Mouse (Mus musculus) kidney, postnatal 0 days (tissue): ENCODE measurements around the gene Abcc12. TPM values are rescaled to one million over a fixed set of nuclear protein-coding genes. Genes with fewer than 3 reads are reported as not detected.

Experiments used
- ATAC-seq: fragments of 200-750 bp; cut with Nextera tagmentation; replicated peaks from 2 replicates; pipeline ENCODE4 v1.8.0; 2017; ENCODE audit warnings: low read depth, moderate number of reproducible peaks, moderate TSS enrichment, moderate library complexity; ENCODE audit not compliant: low FRiP score
- DNase-seq: peaks from one replicate; pipeline ENCODE4 v3.0.0-alpha.2; 2016; ENCODE audit warnings: low spot score
- H3K27ac ChIP-seq: fragments of 300-500 bp; sonication (generic); 2 replicates; pipeline ENCODE4 v1.5.1; 2014; ENCODE audit warnings: mild to moderate bottlenecking
- H3K27me3 ChIP-seq: fragments of 300-500 bp; sonication (generic); 2 replicates; pipeline ENCODE4 v1.6.1; 2014; ENCODE audit warnings: low read length, mixed read lengths; ENCODE audit not compliant: insufficient read depth
- H3K36me3 ChIP-seq: fragments of 300-500 bp; sonication (generic); 2 replicates; pipeline ENCODE4 v1.6.1; 2014; ENCODE audit warnings: low read length, mixed read lengths; ENCODE audit not compliant: insufficient read depth
- H3K4me1 ChIP-seq: fragments of 300-500 bp; sonication (generic); replicated peaks from 2 replicates; pipeline ENCODE4 v1.6.1; 2014; ENCODE audit warnings: antibody characterized with exemption, low read length, mixed read lengths; ENCODE audit not compliant: insufficient read depth
- H3K4me2 ChIP-seq: fragments of 300-500 bp; sonication (generic); 2 replicates; pipeline ENCODE4 v1.6.1; 2014; ENCODE audit warnings: mild to moderate bottlenecking, low read length, moderate library complexity, mixed read lengths
- H3K4me3 ChIP-seq: fragments of 300-500 bp; sonication (generic); replicated peaks from 2 replicates; pipeline ENCODE4 v1.5.1; 2014; ENCODE audit warnings: low read depth, low read length
- H3K9ac ChIP-seq: fragments of 300-500 bp; sonication (generic); 2 replicates; pipeline ENCODE4 v1.6.1; 2014; ENCODE audit warnings: low read depth, low read length
- H3K9me3 ChIP-seq: fragments of 300-500 bp; sonication (generic); replicated peaks from 2 replicates; pipeline ENCODE4 v1.6.1; 2016; ENCODE audit warnings: low read length, inconsistent platforms, mixed read lengths
- CTCF ChIP-seq: IDR thresholded peaks from 2 replicates; pipeline ENCODE4 v1.5.1; 2016; ENCODE audit warnings: antibody characterized with exemption, low read depth, mild to moderate bottlenecking, moderate library complexity
- WGBS: fragments of 180-500 bp; shearing (Covaris S2); extraction: QIAGEN DNeasy Blood & Tissue Kit; methylation state at CpG from one replicate; pipeline ENCODE4 v1.1.7; 2014; 5-methylcytosine and 5-hydroxymethylcytosine counted together
- polyA plus RNA-seq: library from polyadenylated mRNA; unstranded; fragments of >200 nt; fragmentation: Nextera tagmentation; extraction: Ambion mirVana; gene quantifications from 2 replicates; pipeline ENCODE4 v1.2.1, GENCODE M21; 2015

The Abcc12 gene
- polyA plus RNA-seq, 1 experiment from 2014 or later, result 0.04 TPM

DNA sequence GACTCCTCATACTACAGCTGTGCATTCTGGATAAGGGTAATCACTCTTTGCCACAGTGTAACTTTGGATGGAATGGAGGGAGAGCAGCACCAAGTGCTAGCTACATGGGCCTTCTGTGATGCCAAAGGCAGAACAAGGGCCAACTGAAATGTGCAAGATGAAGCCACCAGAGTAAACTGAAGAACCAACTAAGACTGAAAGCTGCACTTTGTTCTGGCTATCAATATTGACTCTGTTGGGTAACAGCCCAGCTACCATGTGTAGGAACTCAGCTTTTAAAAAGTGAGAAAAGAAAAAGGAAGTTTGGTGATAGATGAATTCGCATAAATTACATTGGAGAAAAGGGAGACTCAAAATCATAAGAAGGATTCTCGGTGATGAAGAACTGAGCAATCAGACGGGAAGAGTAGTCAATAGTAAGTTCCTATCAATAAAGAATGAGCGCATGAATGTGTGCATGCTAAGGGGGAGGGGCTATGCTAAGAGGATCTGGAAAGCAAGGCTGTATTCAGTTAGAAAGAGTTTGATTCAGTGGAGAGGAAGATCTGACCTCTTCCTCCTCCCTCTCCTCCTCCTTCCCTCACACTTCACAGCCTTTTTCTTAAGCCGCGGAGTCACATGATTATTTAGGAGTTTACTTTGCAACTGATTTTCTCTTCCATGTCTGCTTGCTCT, 34.7 kb upstream of the Abcc12 start:
- no peak overlapping the region for H3K9ac ChIP-seq
- no peaks in the 10 kb centered on the region for H3K4me1 ChIP-seq
- no peak for ATAC-seq
- H3K4me2 ChIP-seq, result no peak overlapping the region
- H3K4me3 ChIP-seq, result no peak overlapping the region
- H3K9me3 ChIP-seq, result no peaks in the 10 kb centered on the region
- no peaks in the 10 kb centered on the region for H3K27me3 ChIP-seq
- no peak for DNase-seq
- WGBS, result 88% methylated on average over 6 of the region's 6 CpGs
- no peak overlapping the region for H3K27ac ChIP-seq
- no peaks in the 10 kb centered on the region for H3K36me3 ChIP-seq
- no peak for TF ChIP-seq CTCF

DNA sequence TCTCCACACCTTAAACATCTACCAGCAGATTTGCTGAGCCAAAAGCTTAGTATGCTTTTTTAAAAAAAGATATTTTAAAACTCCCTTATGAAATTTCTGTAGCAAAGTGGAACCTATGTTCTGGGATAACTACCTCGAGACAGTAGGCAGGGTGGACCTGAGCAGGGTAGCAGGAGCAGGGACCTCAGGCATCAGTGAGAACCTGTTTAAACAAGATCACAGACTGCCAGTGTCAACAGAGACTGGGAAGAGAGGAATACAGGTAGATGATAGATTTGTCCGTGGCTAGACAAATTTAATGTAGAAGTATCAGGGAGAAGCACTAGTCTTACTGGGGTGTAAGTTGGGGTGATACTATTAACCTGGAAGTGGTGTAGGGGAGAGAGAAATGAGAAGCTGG, 33.3 kb upstream of the Abcc12 start:
- DNase-seq, result no peak
- no peak for TF ChIP-seq CTCF
- ATAC-seq, result no peak
- Histone ChIP-seq H3K9ac (no peak overlapping the region), H3K27me3 (no peaks in the 10 kb centered on the region), H3K36me3 (no peaks in the 10 kb centered on the region), H3K4me2 (no peak overlapping the region), H3K9me3 (no peaks in the 10 kb centered on the region), H3K4me1 (no peaks in the 10 kb centered on the region), H3K27ac (no peak overlapping the region), H3K4me3 (no peak overlapping the region)
- 73% methylated on average over 2 of the region's 2 CpGs for WGBS

GRCm38 (mm10) chr8:86604676-86605075, 24.2 kb upstream of the Abcc12 start:
- H3K4me1 ChIP-seq, result no peaks in the 10 kb centered on the region
- no peak overlapping the region for H3K4me2 ChIP-seq
- no peaks in the 10 kb centered on the region for H3K27me3 ChIP-seq
- no peak overlapping the region for H3K9ac ChIP-seq
- TF ChIP-seq CTCF, result no peak
- no peak overlapping the region for H3K27ac ChIP-seq
- no peak for DNase-seq
- H3K36me3 ChIP-seq, result no peaks in the 10 kb centered on the region
- no peak overlapping the region for H3K4me3 ChIP-seq
- ATAC-seq, result no peak
- WGBS, result 75% methylated on average over 3 of the region's 3 CpGs
- H3K9me3 ChIP-seq, result no peaks in the 10 kb centered on the region

GRCm38 (mm10) chr8:86603174-86603573, 22.7 kb upstream of the Abcc12 start:
- Histone ChIP-seq H3K9me3 (no peaks in the 10 kb centered on the region), H3K4me2 (no peak overlapping the region), H3K36me3 (no peaks in the 10 kb centered on the region), H3K4me1 (no peaks in the 10 kb centered on the region), H3K4me3 (no peak overlapping the region), H3K27me3 (no peaks in the 10 kb centered on the region), H3K9ac (no peak overlapping the region), H3K27ac (no peak overlapping the region)
- ATAC-seq (no peak), DNase-seq (no peak)
- no peak for TF ChIP-seq CTCF
- WGBS, result 57% methylated on average over 2 of the region's 2 CpGs

DNA sequence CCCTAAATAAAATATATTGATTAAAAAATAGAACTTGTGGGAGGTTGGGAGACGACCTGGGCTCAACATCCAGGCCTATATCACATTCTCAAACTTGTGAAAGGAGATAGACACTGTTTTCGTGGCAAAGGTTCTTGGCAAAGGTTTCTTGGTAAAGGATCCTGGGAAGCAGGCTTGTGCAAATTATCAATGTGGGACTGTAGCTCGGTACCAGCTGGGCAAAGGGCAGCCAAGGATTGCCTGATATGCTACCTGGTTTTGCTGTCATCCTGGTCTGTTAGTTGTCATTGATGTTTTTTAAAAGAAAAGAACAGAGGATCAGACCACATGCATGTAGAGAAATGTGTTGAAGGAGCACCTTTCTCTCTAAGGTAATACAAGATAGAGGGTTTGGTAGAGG, 19.8 kb upstream of the Abcc12 start:
- Histone ChIP-seq H3K4me2 (no peak overlapping the region), H3K4me3 (no peak overlapping the region), H3K27ac (no peak overlapping the region), H3K4me1 (no peaks in the 10 kb centered on the region), H3K9ac (no peak overlapping the region), H3K36me3 (no peaks in the 10 kb centered on the region), H3K9me3 (no peaks in the 10 kb centered on the region), H3K27me3 (no peaks in the 10 kb centered on the region)
- DNase-seq (no peak), ATAC-seq (no peak)
- WGBS, result 76% methylated on average over 3 of the region's 3 CpGs
- TF ChIP-seq CTCF, result no peak

- H3K27ac ChIP-seq, result no peak overlapping the region
- no peak for TF ChIP-seq CTCF
- H3K4me1 ChIP-seq, result no peaks in the 10 kb centered on the region
- no peak overlapping the region for H3K9ac ChIP-seq
- ATAC-seq (no peak), DNase-seq (no peak)
- no peak overlapping the region for H3K4me2 ChIP-seq
- no peaks in the 10 kb centered on the region for H3K27me3 ChIP-seq
- no peak overlapping the region for H3K4me3 ChIP-seq
- 90% methylated on average over 6 of the region's 6 CpGs for WGBS
- no peaks in the 10 kb centered on the region for H3K9me3 ChIP-seq
- no peaks in the 10 kb centered on the region for H3K36me3 ChIP-seq
Observed at GRCm38 (mm10) chr8:86599299-86599698, 18.8 kb upstream of the Abcc12 start.

DNA sequence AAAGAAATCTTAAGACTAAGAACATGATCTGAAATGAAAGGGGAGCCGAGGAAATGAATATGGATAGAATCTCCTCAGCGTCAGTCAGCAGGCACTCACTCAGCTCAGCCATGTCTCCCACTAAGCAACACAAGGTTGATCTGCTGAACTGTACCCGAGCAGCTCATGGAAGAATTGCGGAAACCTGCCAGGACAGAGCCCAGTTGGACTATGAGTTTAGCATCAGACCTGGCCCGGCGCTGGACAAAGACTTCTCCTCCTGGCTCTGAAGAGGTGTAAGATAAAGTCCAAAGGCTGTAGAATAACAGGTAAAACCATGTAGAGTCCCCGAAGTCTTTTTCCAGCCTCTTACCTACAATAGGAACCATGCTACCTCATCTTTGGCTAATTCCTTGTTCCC, 17.2 kb upstream of the Abcc12 start:
- no peaks in the 10 kb centered on the region for H3K27me3 ChIP-seq
- no peaks in the 10 kb centered on the region for H3K9me3 ChIP-seq
- no peak for ATAC-seq
- no peaks in the 10 kb centered on the region for H3K4me1 ChIP-seq
- WGBS, result 83% methylated on average over 7 of the region's 7 CpGs
- H3K9ac ChIP-seq, result no peak overlapping the region
- H3K4me3 ChIP-seq, result no peak overlapping the region
- no peak overlapping the region for H3K4me2 ChIP-seq
- H3K27ac ChIP-seq, result no peak overlapping the region
- H3K36me3 ChIP-seq, result no peaks in the 10 kb centered on the region
- no peak for DNase-seq
- TF ChIP-seq CTCF, result no peak
